Mouse (Mus musculus) intestine, embryonic 15.5 days (tissue): Measurements from ENCODE around the gene Dsn1. TPM values are rescaled to one million over a fixed set of nuclear protein-coding genes. Genes with fewer than 3 reads are reported as not detected.

Experiments
- ATAC-seq: fragments of 200-750 bp; cut with Nextera tagmentation; 2 replicates; pipeline ENCODE4 v1.8.0; 2017; ENCODE audit warnings: moderate TSS enrichment, moderate library complexity
- H3K27ac ChIP-seq: fragments of 300-500 bp; sonication (generic); 2 replicates; pipeline ENCODE4 v1.5.1; 2015; ENCODE audit warnings: mild to moderate bottlenecking, inconsistent platforms
- H3K27me3 ChIP-seq: fragments of 300-500 bp; sonication (generic); replicated peaks from 2 replicates; pipeline ENCODE4 v1.6.1; 2015; ENCODE audit warnings: inconsistent platforms
- H3K36me3 ChIP-seq: fragments of 300-500 bp; sonication (generic); 2 replicates; pipeline ENCODE4 v1.6.1; 2015; ENCODE audit warnings: inconsistent platforms
- H3K4me1 ChIP-seq: fragments of 300-500 bp; sonication (generic); replicated peaks from 2 replicates; pipeline ENCODE4 v1.6.1; 2015; ENCODE audit warnings: inconsistent platforms
- H3K4me2 ChIP-seq: fragments of 300-500 bp; sonication (generic); replicated peaks from 2 replicates; pipeline ENCODE4 v1.6.1; 2015; ENCODE audit warnings: mild to moderate bottlenecking, inconsistent platforms
- H3K4me3 ChIP-seq: fragments of 300-500 bp; sonication (generic); replicated peaks from 2 replicates; pipeline ENCODE4 v1.5.1; 2015; ENCODE audit warnings: inconsistent platforms
- H3K9ac ChIP-seq: fragments of 300-500 bp; sonication (generic); 2 replicates; pipeline ENCODE4 v1.6.1; 2015; ENCODE audit warnings: inconsistent platforms
- H3K9me3 ChIP-seq: fragments of 300-500 bp; sonication (generic); 2 replicates; pipeline ENCODE4 v1.6.1; 2016; ENCODE audit warnings: inconsistent platforms
- WGBS: fragments of 180-500 bp; shearing (Covaris S2); methylation state at CpG from one replicate; pipeline ENCODE4 v1.1.7; 2015; 5-methylcytosine and 5-hydroxymethylcytosine counted together
- polyA plus RNA-seq: library from polyadenylated mRNA; unstranded; fragments of >200 nt; fragmentation: Nextera tagmentation; extraction: Ambion mirVana; gene quantifications from 2 replicates; pipeline ENCODE4 v1.2.1, GENCODE M21; 2015

The Dsn1 gene
- polyA plus RNA-seq, 1 experiment from 2014 or later = 29.4 TPM

- no peak overlapping the region for H3K9ac ChIP-seq
- no peak overlapping the region for H3K4me2 ChIP-seq
- H3K36me3 ChIP-seq = no peaks in the 10 kb centered on the region
- H3K4me1 ChIP-seq = peaks cover 15% of the 10 kb centered on the region
- 60% methylated on average over 3 of the region's 3 CpGs for WGBS
- ATAC-seq = no peak
- no peak overlapping the region for H3K27ac ChIP-seq
- H3K9me3 ChIP-seq = no peaks in the 10 kb centered on the region
- no peaks in the 10 kb centered on the region for H3K27me3 ChIP-seq
- no peak overlapping the region for H3K4me3 ChIP-seq
These were observed 19.6 kb downstream of the Dsn1 start for GRCm38 (mm10) chr2:156987316-156987715.

DNA sequence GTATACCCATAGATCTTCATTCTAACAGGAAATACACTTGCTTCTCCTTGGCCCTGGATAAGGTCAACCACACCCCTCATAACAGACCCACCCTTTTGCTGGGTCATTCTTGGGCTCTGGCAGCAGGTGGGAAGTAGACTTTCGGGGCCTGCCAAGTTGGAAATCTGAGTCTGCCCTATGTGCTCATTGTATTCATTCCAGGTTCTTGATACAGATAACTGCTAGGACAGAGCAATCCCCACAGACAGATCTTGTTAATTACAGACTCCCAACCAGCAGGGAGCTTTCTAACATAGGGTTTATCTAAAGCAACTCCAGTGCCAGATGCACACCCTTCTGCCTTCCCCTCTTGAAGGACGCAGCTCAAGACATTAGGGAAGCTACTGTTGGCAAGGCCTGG lies 24.1 kb downstream of the Dsn1 start:
- 70% methylated on average over 2 of the region's 2 CpGs for WGBS
- H3K4me2 ChIP-seq = no peak overlapping the region
- H3K27me3 ChIP-seq = no peaks in the 10 kb centered on the region
- no peak overlapping the region for H3K9ac ChIP-seq
- H3K36me3 ChIP-seq = no peaks in the 10 kb centered on the region
- H3K27ac ChIP-seq = peak overlapping the region; percentile 40; the same call in 1 of the 2 replicates
- ATAC-seq = peak; percentile 77
- peaks cover 7% of the 10 kb centered on the region for H3K4me1 ChIP-seq
- no peaks in the 10 kb centered on the region for H3K9me3 ChIP-seq
- no peak overlapping the region for H3K4me3 ChIP-seq

- WGBS = 79% methylated on average over 4 of the region's 4 CpGs
- Histone ChIP-seq H3K9ac (no peak overlapping the region), H3K27ac (no peak overlapping the region), H3K9me3 (no peaks in the 10 kb centered on the region), H3K4me3 (no peak overlapping the region), H3K36me3 (no peaks in the 10 kb centered on the region), H3K27me3 (no peaks in the 10 kb centered on the region), H3K4me2 (no peak overlapping the region), H3K4me1 (peaks cover 7% of the 10 kb centered on the region)
- ATAC-seq = no peak
These were observed 25.7 kb downstream of the Dsn1 start for GRCm38 (mm10) chr2:156981291-156981690.

DNA sequence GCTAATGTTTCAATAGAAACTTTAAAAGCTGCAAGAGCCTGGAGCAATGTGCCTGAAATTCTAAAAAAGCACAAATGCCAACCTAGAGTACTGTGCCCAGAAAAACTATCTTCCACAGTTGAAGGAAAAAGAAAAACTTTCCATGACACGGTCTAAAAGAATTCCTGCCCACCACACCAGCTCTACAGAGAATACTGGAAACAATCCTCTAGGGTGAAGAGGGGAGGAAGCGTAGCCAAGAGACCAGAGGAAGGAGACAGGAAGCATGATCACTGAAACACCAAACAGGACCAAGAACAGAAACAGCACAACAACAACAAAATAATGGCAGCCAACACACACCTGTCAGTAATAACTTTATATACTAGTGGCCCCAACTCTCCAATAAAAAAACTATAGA lies 26.9 kb downstream of the Dsn1 start:
- Histone ChIP-seq H3K4me1 (peaks cover 7% of the 10 kb centered on the region), H3K27ac (no peak overlapping the region), H3K9ac (no peak overlapping the region), H3K27me3 (no peaks in the 10 kb centered on the region), H3K36me3 (no peaks in the 10 kb centered on the region), H3K4me3 (no peak overlapping the region), H3K4me2 (no peak overlapping the region), H3K9me3 (no peaks in the 10 kb centered on the region)
- 71% methylated on average over 2 of the region's 2 CpGs for WGBS
- ATAC-seq = no peak

GRCm38 (mm10) chr2:156976711-156977110 lies 30.2 kb downstream of the Dsn1 start:
- H3K27me3 ChIP-seq = no peaks in the 10 kb centered on the region
- H3K27ac ChIP-seq = no peak overlapping the region
- H3K9ac ChIP-seq = no peak overlapping the region
- H3K4me3 ChIP-seq = no peak overlapping the region
- no peaks in the 10 kb centered on the region for H3K9me3 ChIP-seq
- H3K36me3 ChIP-seq = no peaks in the 10 kb centered on the region
- H3K4me2 ChIP-seq = no peak overlapping the region
- no peaks in the 10 kb centered on the region for H3K4me1 ChIP-seq
- no peak for ATAC-seq

DNA sequence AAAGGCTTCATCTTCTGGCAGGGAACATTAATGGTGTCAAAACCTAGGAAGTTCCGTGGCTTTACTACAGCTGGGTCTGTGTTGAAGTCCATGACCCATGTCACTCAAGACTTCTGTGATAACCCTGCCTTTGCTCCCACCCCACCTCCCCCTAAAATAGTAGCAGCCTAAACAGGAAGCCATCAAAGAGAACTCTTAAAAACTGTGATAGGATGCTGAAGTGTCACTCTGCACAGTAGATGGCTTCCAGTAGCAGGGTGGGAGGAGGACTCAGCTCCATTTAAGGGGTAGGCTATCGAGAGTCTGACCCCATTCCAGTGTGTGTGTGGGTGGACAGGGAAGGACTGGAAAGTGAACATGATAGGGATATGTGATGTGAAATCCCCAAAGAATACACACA lies 32.0 kb downstream of the Dsn1 start:
- no peak overlapping the region for H3K27ac ChIP-seq
- no peak overlapping the region for H3K9ac ChIP-seq
- no peaks in the 10 kb centered on the region for H3K36me3 ChIP-seq
- no peaks in the 10 kb centered on the region for H3K27me3 ChIP-seq
- ATAC-seq = no peak
- H3K4me1 ChIP-seq = 0 out of 2 replicates have a peak, but pooled peaks cover 3% of the 10 kb centered on the region
- H3K4me2 ChIP-seq = no peak overlapping the region
- H3K9me3 ChIP-seq = no peaks in the 10 kb centered on the region
- H3K4me3 ChIP-seq = no peak overlapping the region
- 46% methylated on average over 2 of the region's 2 CpGs for WGBS

DNA sequence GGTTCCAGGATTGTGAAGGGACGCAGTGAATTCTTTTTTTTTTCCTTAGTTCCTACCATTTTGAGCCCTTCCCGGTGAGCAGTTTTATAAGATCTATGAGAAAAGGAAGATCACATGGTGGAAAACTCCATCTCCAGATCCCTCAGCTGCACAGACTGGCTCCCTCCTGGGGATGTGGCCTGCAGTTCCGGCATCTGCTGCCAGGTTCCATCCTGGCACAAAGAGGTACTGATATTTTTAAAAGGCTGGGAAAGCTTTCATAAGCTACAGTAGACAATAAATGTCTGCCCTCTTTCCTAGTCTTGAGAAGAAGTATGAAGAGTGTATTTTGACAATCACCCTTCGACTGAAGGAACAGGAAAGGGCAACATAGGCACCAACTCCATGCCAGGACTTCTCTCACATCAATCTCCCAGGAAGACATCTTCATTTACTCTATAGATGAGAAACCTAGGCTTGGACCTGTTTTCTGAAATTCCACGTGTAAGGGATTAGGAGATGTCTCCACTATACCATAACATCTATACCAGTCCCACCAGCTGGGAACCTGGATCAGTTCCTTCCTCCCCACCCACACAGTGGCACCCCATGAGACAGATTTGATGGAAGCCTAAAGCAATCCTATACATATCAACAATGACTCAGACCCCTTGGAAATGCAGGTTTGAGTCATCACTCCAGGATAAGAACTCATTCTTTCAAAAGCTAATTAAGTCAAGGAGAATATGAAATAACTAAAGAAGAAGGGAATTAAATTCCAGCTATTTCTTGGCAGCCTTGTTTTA lies 33.4 kb downstream of the Dsn1 start:
- WGBS = 84% methylated on average over 5 of the region's 5 CpGs

DNA sequence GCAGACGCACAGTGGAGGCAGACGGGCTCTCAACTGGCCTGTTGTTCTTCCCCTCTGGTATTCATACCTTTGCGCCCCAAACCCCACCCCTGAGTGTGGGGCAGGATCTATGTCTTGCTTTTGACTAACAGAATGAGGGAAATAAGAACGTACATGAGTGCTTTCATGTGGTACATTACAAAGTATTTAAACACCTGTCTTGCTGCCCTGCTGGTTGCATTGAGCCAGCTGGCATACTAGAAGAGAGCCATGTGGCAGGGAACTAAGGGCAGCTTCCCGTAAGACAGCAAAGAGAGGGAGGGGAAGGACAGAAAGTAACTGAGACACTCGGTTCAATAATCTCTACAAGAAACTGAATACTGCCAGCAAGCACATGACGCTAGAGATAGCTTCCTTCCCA lies 36.7 kb downstream of the Dsn1 start:
- Histone ChIP-seq H3K27ac (no peak overlapping the region), H3K27me3 (no peaks in the 10 kb centered on the region), H3K4me1 (0 out of 2 replicates have a peak, but pooled peaks cover 3% of the 10 kb centered on the region), H3K9ac (no peak overlapping the region), H3K4me3 (no peak overlapping the region), H3K36me3 (no peaks in the 10 kb centered on the region), H3K4me2 (no peak overlapping the region), H3K9me3 (no peaks in the 10 kb centered on the region)
- WGBS = 75% methylated on average over 7 of the region's 7 CpGs
- ATAC-seq = no peak

More for the DNA sequence above, 33.4 kb downstream of the Dsn1 start:
- H3K27ac ChIP-seq = no peak overlapping the region
- no peaks in the 10 kb centered on the region for H3K27me3 ChIP-seq
- H3K36me3 ChIP-seq = no peaks in the 10 kb centered on the region
- H3K4me3 ChIP-seq = no peak overlapping the region
- H3K4me1 ChIP-seq = 0 out of 2 replicates have a peak, but pooled peaks cover 3% of the 10 kb centered on the region
- H3K4me2 ChIP-seq = no peak overlapping the region
- H3K9me3 ChIP-seq = no peaks in the 10 kb centered on the region
- H3K9ac ChIP-seq = no peak overlapping the region
- no peak for ATAC-seq

- no peaks in the 10 kb centered on the region for H3K9me3 ChIP-seq
- no peaks in the 10 kb centered on the region for H3K27me3 ChIP-seq
- no peak overlapping the region for H3K4me2 ChIP-seq
- no peak overlapping the region for H3K9ac ChIP-seq
- H3K4me3 ChIP-seq = no peak overlapping the region
- no peak overlapping the region for H3K27ac ChIP-seq
- H3K36me3 ChIP-seq = no peaks in the 10 kb centered on the region
- H3K4me1 ChIP-seq = 0 out of 2 replicates have a peak, but pooled peaks cover 3% of the 10 kb centered on the region
- 69% methylated on average over 4 of the region's 4 CpGs for WGBS
- ATAC-seq = no peak
These were observed 38.5 kb downstream of the Dsn1 start for GRCm38 (mm10) chr2:156968501-156968900.

GRCm38 (mm10) chr2:156967388-156967787 lies 39.6 kb downstream of the Dsn1 start:
- Histone ChIP-seq H3K9ac (no peak overlapping the region), H3K9me3 (no peaks in the 10 kb centered on the region)
- no peak for ATAC-seq

GRCm38 (mm10) chr2:156963891-156964290 lies 43.1 kb downstream of the Dsn1 start:
- Histone ChIP-seq H3K4me3 (no peak overlapping the region), H3K36me3 (no peaks in the 10 kb centered on the region), H3K4me1 (no peaks in the 10 kb centered on the region), H3K27me3 (no peaks in the 10 kb centered on the region), H3K27ac (no peak overlapping the region), H3K9ac (no peak overlapping the region), H3K9me3 (no peaks in the 10 kb centered on the region), H3K4me2 (no peak overlapping the region)
- 81% methylated on average over 7 of the region's 7 CpGs for WGBS
- ATAC-seq = no peak

More at GRCm38 (mm10) chr2:156967388-156967787, 39.6 kb downstream of the Dsn1 start:
- 81% methylated on average over 6 of the region's 6 CpGs for WGBS
- Histone ChIP-seq H3K27ac (no peak overlapping the region), H3K4me1 (0 out of 2 replicates have a peak, but pooled peaks cover 3% of the 10 kb centered on the region), H3K4me3 (no peak overlapping the region), H3K36me3 (no peaks in the 10 kb centered on the region), H3K4me2 (no peak overlapping the region), H3K27me3 (no peaks in the 10 kb centered on the region)

GRCm38 (mm10) chr2:156958496-156959252 lies 48.3 kb downstream of the Dsn1 start:
- Histone ChIP-seq H3K4me1 (no peaks in the 10 kb centered on the region), H3K9ac (no peak overlapping the region), H3K4me3 (no peak overlapping the region), H3K27ac (no peak overlapping the region), H3K9me3 (no peaks in the 10 kb centered on the region), H3K36me3 (no peaks in the 10 kb centered on the region), H3K4me2 (no peak overlapping the region), H3K27me3 (no peaks in the 10 kb centered on the region)
- ATAC-seq = no peak
- 85% methylated on average over 9 of the region's 9 CpGs for WGBS
